Mouse (Mus musculus): ENCODE results near the gene Mettl13.

The Mettl13 gene

DNA sequence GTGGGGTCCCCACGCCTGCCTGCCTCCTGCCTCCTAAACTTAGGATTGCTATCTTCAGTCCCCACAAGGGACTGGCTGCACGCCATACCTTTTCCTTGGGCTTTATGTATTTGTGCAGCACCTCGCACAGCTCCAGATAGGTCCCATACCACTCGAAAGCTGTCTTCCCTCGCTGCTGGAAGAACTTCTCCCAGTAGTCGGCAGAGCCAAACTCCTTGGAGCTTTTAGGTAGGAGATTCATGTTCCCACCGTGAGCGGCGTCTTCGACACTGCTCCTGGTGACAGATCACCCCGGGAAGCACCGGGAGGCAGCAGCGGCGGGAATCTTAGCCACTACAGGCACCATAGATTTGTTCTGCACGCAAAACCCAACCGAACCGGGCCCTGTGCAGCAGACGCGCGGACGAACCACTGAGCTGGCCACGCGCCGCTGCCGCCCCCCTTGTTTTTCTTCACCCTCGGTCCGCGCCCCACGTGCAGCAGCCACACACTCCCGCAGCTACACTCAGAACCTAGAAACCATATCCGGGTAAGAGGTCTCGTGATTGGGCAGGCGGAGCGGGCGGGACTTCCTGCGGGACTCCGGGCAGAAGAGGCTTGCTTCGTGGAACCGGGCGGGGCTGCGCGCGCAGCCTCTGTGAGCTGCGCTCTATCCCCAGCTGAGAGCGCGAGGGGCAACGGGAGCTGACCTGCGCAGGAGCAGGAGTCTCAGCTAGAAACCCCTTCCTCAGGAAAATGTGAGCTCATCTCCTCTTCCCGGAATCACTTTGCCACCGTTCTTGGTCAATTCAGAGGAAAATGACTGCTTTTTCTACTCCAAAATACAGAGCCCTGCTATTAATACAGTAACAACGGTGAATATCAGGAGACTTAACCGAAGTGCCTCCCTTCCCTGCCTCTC, at the start of gene Mettl13:
Mettl13 (minus strand) TSS at position 536 of the 901 bp plus-strand sequence.
- DNase-seq (ENCODE audit: low spot score): peak; percentile 82

DNA sequence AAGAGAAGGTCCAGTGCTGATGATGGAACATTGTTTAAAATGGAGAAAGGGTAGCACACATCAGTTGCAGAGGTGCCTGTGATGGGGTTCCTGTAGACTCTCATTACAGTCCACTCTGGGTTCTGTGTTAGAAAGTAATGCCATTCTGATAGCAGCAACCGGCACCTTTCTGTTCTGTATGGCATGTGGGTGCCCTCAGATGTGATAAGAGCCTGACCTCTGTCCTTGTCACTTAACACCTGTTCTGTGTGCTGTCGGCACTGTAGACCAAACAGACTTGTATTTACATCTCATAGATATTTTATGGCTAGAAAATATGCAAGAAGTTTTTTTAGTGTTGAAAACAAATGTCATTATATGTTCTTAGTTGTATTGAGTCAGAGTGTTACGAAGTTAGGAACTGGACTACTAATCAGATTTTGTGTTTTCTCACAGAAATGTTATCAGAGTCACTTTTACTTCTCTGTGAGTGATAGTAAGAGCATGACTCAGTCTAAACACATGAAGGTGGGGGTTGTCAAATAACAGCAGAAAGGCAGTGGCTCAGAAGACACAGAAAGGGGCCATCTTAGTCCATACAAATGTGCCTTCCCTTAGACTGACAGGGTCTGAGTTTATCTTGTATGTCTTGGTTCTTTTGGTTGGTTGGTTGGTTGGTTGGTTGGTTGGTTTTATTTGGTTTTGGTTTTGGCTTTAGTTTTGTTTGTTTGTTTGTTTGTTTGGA, 49.2 kb upstream of the Mettl13 start:
- DNase-seq (ENCODE audit: low spot score): no peak

DNA sequence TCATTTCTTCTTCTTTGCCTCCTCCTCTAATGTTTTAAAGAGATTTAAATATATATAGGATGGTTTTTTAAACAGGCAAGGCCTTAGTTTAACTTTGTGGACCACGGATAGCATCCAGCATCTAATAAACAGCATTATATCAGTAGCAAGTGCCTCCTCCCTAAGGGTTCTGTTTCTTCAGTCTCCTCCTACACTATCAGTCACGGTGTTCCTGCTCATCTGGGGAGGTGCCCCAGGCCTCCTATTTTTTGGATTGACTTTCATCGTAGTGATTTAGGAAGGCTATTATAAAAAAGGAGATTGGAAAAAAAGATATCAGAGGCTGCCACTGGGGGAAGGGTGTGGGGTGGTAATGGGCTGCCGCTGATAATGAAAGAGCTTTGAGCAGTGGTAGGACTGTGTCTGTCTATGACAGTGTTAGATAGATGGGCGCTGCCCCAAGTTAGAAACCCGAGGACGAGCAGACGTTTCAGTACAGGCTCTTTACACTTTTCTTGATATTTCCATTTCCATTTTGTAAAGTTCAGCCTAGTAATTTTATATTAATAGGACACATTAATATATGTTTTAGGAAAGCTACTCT, 42.2 kb upstream of the Mettl13 start:
- no peak for DNase-seq (ENCODE audit: low spot score)

DNA sequence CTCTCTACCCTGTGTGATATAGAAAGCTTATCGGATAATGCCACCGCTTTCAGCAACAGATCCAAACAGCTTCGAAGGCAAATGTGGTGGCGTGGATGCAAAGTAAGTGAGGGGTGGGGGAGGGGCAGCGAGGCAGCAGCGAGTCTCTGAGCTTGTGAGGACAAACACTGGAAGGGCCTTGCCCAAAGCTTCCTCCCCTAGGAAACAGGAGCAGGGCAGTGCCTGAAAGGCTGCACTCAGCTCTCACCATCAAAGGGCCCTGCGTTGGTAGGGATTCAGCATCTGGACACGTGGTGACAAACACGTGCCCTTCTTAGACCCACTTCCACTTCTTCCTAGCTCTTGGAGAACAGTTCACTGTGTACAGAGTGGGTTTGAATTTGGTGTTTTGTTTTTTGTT, 41.1 kb upstream of the Mettl13 start:
- peak; percentile 8 for DNase-seq (ENCODE audit: low spot score)

DNA sequence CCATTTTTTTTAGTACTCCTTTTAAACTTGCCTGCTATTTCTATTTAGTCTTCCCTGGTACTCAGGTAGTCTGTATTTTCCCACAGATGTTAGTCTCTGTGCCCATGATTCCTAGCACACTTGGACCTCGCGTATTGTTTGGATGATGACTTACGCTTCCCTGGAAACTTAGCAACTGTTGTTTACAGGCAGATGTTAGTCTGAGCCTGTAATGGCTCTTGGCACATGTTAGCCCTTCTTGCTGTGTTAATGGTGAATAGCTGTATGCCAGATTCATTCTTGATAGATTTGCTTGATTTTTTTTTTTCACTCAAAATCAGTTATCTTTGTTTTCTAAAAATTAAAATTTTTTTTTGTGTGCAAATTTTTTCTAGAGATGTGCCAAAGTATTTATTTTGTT, 40.3 kb upstream of the Mettl13 start:
- no peak for DNase-seq (ENCODE audit: low spot score)

DNA sequence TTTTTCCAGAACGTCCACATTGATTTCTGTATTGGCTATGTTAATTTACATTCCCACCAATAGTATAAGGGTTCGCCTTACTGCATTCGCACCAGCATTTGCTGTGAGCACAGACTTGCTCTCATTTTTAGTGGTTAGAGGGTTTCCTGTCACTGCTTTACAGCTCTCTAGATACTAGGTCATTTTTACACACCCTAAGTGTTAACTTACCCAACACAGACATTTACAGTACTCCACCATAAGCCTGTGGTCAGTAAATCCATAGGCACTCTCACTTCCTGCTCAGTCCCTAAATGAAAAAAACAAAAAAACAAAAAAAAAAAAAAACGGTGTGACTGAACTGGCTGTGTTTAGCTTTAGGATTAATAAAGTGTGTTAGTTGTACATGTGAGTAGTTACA, 37.9 kb upstream of the Mettl13 start:
- no peak for DNase-seq (ENCODE audit: low spot score)

DNA sequence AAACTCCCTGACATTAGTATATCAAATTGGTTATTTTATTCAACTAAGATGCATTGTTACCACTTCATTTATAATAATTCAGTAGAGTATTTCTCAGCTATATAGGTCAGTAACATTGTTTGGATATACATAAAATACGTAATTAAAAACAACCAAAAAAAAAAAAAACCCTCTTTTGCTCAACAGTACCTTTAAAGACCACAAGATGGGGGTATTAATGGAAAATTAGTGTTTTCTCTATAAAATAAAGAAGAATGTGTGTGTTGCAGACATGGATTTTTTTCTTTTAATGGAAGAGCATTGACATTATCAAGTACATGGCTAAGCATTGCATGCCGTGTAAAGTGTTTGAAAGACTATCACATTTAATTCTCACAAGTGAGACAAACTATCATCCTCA, 34.5 kb upstream of the Mettl13 start:
- no peak for DNase-seq (ENCODE audit: low spot score)

DNA sequence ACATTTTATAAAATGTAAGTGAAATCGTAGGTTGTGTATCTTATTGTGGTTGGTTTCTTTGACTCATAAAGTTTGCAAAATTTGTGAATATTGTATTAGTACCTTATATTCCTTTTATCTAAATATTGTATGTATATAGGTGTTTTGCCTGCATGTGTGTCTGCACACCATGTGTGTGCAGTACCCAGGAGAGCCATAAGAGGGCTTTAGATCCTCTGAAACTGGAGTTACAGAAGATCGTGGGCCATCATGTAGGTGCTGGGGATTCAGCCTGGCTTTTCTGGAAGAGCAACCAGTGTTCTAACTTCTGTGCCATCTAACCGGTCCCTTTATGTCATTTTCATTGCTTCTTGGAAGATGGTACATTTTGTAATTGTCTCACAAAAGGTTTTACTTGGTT, 26.7 kb upstream of the Mettl13 start:
- DNase-seq (ENCODE audit: low spot score): no peak

DNA sequence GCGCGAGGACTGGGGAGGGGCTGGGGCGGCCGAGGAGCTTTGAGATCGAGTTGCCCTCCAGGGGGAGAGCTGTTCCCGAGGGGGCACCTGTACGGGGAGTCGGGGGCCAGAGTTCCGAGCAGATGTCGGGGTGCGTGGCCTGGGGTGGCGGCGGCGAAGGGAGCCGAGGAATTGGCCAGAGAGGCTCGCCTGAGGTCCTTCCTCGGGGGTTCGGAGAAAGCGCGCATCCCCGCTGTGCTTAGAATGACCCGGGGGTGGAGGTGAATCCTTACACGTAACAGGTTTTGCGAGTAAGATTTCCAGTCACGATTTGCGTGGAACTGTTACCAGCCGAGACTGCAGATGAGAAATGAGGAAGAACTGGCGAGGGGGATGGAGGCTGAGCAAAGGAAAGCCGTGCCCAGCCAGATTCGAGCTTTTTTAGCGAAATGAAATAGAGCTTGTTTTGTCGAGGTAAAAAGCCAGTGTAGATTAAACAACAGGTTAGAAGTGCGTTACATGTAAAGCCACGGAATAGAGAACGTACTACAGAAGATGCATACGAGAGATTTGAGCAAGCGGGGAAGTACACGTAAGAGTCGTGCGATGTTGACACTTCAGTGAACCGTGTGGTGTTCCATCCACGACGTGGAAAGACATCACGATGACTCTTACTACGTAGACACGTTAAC, 22.7 kb upstream of the Mettl13 start:
- DNase-seq (ENCODE audit: low spot score): peak; percentile 53

DNA sequence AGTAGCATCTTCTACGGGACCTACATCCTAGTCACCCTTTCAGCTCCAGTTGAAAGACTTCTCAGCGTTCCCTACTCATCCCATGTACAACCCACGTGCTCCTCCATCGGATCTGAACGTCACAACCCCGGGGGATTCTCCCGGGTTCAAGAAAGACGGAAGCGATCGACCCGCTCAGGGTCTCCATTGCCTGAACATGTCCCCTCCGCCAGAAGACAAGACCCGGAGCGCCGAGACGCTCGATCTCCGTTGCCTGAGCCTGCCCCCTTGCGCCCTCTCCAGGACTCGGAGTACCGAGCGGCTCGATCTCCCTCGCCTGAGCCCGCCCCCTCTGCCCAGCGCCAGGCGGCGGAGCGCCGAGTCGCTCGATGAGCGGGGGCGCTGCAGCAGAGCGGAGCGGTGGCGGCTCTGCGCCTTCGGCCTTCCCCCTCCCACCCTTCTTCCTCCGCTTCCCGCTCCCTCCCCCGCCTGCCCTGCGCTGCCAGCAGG, 22.0 kb upstream of the Mettl13 start, which contains the start of gene Vamp4:
Vamp4 (plus strand) TSS at position 256 of the 489 bp plus-strand sequence.
- peak; percentile 85 for DNase-seq (ENCODE audit: low spot score)

DNA sequence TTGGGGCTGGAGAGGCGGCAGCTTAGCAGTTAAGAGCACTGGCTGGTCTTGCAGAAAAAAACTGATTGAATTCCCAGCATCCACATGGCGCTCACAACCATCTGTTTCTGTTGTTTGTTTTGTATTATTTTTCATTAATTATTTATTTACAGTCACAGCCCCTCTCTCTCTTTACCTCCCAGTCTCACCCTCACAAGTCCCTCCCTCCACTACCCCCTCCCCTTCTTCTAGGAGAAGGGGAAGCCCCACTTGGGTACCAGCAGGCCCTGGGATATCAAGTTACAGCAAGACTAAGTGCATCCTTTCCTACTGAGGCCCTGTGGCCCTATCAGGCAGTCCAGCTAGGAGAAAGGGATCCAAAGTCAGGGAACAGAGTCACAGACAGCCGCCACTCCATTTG, 19.0 kb upstream of the Mettl13 start:
- no peak for DNase-seq (ENCODE audit: low spot score)

DNA sequence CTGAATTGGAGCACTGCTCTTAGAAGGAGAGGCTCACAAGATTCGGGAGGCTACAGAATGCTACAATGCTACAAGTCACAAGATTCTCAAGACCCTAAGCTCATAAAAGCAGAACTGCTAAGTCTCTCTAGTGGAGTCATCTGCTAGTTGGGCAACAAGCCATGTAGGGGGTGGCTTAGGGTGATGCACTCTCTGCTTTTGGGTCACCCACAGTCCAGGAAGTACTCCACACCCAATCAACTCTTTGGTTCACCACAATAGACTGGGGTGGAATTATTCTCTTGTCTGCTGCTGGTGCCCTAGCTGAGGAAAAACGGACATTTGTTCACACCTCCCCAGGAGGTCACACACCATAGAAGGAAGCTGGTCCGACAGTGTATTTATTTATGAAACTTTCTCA, 16.6 kb upstream of the Mettl13 start:
- DNase-seq (ENCODE audit: low spot score): no peak

DNA sequence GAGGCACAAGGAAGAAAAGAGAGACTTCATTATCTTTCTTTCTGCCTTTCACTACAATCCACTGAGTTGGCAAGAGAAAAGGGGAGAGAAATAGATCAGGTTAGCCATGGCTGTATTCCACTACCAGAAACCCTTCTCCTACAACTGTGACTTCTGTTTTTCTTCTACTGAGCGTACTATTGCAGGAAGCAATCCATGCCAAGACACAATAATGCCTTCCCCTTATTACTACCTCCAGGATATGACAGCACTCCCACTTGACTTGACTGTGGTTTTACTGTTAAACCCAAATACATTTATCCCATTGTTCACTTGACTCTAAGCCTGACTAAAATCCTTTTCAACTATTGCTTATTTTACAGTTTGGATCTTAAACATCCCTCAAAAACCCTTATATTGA, 14.9 kb upstream of the Mettl13 start:
- no peak for DNase-seq (ENCODE audit: low spot score)

DNA sequence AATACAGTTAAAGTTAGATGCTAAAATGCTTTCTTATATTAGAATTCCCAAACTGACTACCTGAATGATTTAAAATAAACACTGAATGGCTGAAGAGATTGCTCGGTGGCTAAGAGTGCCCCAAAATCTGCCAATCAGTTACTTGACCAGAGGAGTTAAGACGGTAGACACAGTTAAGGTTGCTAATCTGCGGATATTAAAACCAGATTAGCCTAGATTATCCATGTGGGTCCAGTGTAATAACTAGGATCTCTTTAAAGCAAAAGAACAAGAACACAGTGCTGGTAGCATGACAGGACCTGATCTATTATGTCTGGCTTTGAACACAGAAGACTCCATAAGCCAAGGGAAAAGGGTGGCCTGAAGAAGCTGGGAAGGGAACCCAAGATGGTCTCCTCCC, 5.8 kb upstream of the Mettl13 start:
- DNase-seq (ENCODE audit: low spot score): no peak

DNA sequence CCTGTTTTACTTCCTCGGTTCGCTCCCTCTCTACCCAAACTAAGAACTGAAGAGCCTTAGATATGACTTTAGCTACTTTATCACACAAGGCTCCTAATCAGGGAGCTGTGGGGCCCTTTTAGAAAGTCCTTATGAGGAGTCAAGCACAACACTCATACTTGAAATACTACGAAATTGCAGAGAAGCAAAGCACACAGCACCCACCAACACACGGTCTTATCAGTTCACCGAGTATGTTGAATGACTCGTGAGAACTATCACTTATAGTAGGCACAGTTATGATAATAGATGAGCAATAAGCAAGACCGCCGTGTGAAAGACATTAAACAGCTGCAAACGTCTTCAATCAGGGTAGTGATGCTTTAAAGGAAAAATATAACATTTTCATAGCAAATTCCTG, 4.6 kb upstream of the Mettl13 start:
- no peak for DNase-seq (ENCODE audit: low spot score)

DNA sequence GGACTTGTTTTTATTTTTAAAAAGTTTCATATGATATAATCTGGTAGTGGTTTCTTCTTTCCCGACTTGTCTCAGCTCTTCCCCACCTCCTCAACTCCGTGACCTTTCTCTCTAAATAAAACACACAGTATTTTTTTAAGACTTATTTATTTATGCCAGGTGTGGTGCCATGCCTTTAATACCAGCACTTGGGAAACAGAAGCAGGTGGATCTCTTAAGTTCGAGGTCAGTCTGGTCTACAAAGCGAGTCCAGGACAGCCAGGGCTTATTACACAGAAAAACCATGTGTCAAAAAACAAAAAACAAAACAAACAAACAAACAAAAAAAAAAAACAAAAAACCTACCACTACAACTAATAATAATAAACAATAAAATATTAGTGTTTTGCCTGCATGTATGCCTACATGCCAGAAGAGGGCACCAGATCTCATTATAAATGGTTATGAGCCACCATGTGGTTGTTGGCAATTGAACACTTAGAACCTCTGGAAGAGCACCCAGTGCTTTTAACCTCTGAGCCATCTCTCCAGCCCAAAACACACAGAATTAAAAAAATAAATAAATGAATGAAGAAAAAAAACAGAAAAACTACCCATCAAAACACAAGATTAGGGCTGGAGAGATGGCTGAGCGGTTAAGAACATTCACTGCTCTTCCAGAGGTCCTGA, 1.4 kb upstream of the Mettl13 start:
- no peak for DNase-seq (ENCODE audit: low spot score)

DNA sequence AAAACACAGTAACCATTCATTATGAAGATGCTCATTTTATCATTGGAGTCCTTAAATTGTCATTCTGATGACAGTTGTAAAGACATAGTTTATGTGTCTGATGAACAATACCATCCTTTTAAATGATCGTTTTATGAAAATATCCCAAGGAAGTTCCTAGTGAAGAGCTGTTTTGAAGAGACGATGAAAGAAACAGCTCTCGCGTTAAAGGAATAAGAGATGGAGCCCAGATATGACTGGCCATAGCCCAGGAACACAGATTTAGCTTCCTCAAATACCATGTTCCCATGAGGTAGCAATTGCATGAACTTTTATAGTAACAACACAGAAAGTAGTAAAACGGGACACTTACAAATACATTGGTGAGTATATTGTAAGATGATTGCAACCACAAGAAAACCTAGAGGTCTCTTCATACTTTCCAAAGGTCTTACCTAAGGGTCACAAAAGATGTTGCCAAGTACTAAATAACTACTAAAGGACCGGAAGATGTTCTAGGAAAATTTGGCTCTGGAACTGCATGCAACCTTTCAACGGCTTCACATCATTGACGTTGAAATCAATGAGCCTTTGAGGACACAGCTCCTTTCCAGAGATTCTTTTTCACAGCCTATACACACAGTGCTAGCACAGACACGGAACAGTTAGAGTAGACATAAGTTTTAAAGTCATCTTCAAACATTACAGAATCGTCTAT, 714 bp upstream of the Mettl13 start:
- no peak for DNase-seq (ENCODE audit: low spot score)

DNA sequence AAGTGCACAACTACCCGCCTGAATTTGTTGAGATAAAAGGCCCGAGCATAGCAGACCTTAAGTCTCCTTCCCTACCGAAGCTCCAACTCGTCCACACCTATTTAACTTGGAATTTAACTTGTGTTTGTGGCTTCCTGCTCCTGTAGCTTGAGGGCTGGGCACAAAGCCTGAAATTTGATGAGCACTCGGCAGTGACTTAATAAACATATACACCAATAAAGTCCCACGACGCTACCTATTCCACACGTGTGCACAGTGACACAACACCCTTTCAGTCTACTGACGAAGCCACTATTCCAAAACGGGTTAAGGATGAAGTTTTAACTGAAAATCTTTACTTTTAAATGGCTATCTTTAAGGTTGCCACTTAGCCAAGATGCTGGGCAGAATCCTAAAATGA, 744 bp downstream of the Mettl13 start:
- no peak for DNase-seq (ENCODE audit: low spot score)

DNA sequence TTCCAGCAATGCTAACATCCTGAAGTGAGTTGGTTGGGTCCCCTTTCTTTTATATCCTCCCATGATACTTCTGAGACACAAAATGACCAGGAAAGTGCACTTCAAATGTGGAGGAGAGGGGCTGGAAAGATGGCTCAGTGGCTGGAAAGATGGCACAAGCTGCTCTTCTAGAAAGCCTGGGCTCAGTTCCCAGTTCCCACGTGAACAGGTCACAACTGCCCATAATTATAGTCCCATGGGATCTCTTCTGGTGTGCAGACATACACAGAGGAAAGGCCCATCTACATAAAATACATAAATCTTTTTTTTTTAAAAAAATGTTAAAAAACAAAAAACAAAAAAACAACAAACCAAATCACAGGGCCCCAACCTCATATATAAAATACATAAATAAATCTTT, 5.1 kb downstream of the Mettl13 start:
- no peak for DNase-seq (ENCODE audit: low spot score)

DNA sequence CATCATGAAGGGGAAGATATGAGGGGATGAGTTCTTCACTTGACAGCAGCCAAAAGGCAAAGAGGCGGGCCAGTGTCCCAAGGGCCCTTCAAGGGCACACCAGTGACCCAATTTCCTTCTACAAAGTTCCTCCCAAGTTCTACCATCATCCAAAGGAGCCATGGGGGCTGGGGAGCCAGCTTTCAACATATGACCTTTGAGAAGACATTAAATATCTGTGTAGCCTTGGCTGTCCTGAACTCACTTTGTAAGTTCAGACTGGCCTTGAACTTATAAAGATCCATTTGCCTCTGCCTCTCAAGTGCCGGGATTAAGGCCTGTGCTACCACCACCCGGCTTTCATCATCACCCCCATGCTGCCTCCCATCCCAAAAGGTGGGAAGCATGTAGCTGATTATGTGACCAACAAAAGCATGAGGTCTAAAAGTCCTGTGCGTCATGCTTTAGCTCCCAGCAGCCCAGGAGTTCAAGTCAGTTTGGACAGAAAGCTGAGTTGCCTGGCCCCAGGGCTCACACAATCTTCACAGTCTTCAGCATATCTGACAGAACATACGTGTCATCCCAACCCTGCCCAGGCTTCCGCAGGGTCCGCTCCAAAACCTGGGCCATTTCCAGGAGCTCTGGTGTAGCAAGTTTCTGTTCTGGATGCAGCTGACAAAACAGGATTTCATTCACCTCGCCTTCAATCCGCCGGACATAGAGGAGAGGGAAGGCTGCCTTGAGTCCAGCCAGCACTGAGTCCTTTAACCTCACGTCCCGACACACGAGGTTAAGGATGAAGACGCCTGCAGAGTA, 14.4 kb downstream of the Mettl13 start:
- no peak for DNase-seq (ENCODE audit: low spot score)
